Mouse (Mus musculus) testis, adult 2 months (tissue): ENCODE measurements around the gene Olfr52. TPM values are rescaled to one million over a fixed set of nuclear protein-coding genes. Genes with fewer than 3 reads are reported as not detected.
"Not testable (repeated sequence)": the region's sequence is repeated elsewhere in the genome, so short reads cannot be mapped to it uniquely, and the experiment has no call there.

Experiments
- H3K27ac ChIP-seq: fragments of 200-500 bp; 2 replicates; pipeline ENCODE4 v1.5.1; 2012; ENCODE audit warnings: low read depth, low read length; ENCODE audit not compliant: control insufficient read depth, insufficient read depth
- H3K27me3 ChIP-seq: fragments of 200-500 bp; 2 replicates; pipeline ENCODE4 v1.6.1; 2012; ENCODE audit warnings: mild to moderate bottlenecking, low read length, moderate library complexity; ENCODE audit not compliant: control insufficient read depth, insufficient read depth
- H3K36me3 ChIP-seq: fragments of 200-500 bp; 2 replicates; pipeline ENCODE4 v1.6.1; 2012; ENCODE audit warnings: mild to moderate bottlenecking, low read length; ENCODE audit not compliant: control insufficient read depth, insufficient read depth
- H3K4me1 ChIP-seq: fragments of 200-500 bp; 2 replicates; pipeline ENCODE4 v1.6.1; 2012; ENCODE audit warnings: low read length; ENCODE audit not compliant: control insufficient read depth, insufficient read depth
- H3K4me3 ChIP-seq: fragments of 200-500 bp; 2 replicates; pipeline ENCODE4 v1.5.1; 2012; ENCODE audit warnings: low read depth, mild to moderate bottlenecking, low read length, moderate library complexity, mixed read lengths; ENCODE audit not compliant: control insufficient read depth
- CTCF ChIP-seq: fragments of 200-500 bp; IDR thresholded peaks from 2 replicates; pipeline ENCODE4 v1.5.1; 2012; ENCODE audit warnings: low read depth, mild to moderate bottlenecking, inconsistent platforms, low read length, moderate library complexity; ENCODE audit not compliant: control insufficient read depth, insufficient read depth, insufficient replicate concordance
- POLR2A ChIP-seq: fragments of 200-500 bp; IDR thresholded peaks from 2 replicates; pipeline ENCODE4 v1.6.1; 2012; ENCODE audit warnings: low read depth, mild to moderate bottlenecking, inconsistent platforms, low read length, moderate library complexity; ENCODE audit not compliant: control insufficient read depth
- polyA plus RNA-seq: library from polyadenylated mRNA; depleted of rRNA; stranded (reverse); fragments of >200 nt; gene quantifications from 2 replicates; pipeline ENCODE4 v1.2.3, GENCODE M21; 2012; rRNA removed

Olfr52 gene
- not detected in 2 replicates for polyA plus RNA-seq

GRCm38 (mm10) chr2:86185583-86185982, at the start of gene Olfr52:
TSS of gene Olfr52 (minus strand) at chr2:86185683.
- TF ChIP-seq POLR2A: no peak
- no peak for TF ChIP-seq CTCF
- no peaks in the 10 kb centered on the region for H3K4me1 ChIP-seq
- H3K27ac ChIP-seq: no peak within 1 kb of the TSS
- H3K36me3 ChIP-seq: no peaks in the 10 kb centered on the region
- H3K27me3 ChIP-seq: no peaks in the 10 kb centered on the region
- H3K4me3 ChIP-seq: no peak within 1 kb of the TSS

GRCm38 (mm10) chr2:86231301-86231700, 45.8 kb upstream of the Olfr52 start, which contains the start of gene Olfr1047:
TSS of gene Olfr1047 (minus strand) at chr2:86231401.
- no peak within 1 kb of the TSS for H3K27ac ChIP-seq
- TF ChIP-seq POLR2A (no peak), CTCF (no peak)
- H3K4me1 ChIP-seq: no peaks in the 10 kb centered on the region
- no peaks in the 10 kb centered on the region for H3K36me3 ChIP-seq
- no peak within 1 kb of the TSS for H3K4me3 ChIP-seq
- H3K27me3 ChIP-seq: no peaks in the 10 kb centered on the region

GRCm38 (mm10) chr2:86219214-86219613, 33.7 kb upstream of the Olfr52 start, which contains the start of gene Olfr1046:
TSS of gene Olfr1046 (minus strand) at chr2:86219314.
- H3K4me1 ChIP-seq: no peaks in the 10 kb centered on the region
- no peak for TF ChIP-seq POLR2A
- no peak for TF ChIP-seq CTCF

GRCm38 (mm10) chr2:86202909-86203308, 17.4 kb upstream of the Olfr52 start, which contains the start of gene Olfr1045:
TSS of gene Olfr1045 (minus strand) at chr2:86203009.
- Histone ChIP-seq H3K4me3 (no peak within 1 kb of the TSS), H3K27me3 (no peaks in the 10 kb centered on the region), H3K4me1 (no peaks in the 10 kb centered on the region), H3K36me3 (no peaks in the 10 kb centered on the region), H3K27ac (no peak within 1 kb of the TSS)
- TF ChIP-seq CTCF (no peak), POLR2A (no peak)

More at GRCm38 (mm10) chr2:86219214-86219613, 33.7 kb upstream of the Olfr52 start, which contains the start of gene Olfr1046:
- H3K4me3 ChIP-seq: no peak within 1 kb of the TSS
- H3K27ac ChIP-seq: no peak within 1 kb of the TSS
- no peaks in the 10 kb centered on the region for H3K36me3 ChIP-seq
- no peaks in the 10 kb centered on the region for H3K27me3 ChIP-seq

GRCm38 (mm10) chr2:86195863-86196262, 10.4 kb upstream of the Olfr52 start:
- Histone ChIP-seq H3K4me1 (no peaks in the 10 kb centered on the region), H3K27me3 (no peaks in the 10 kb centered on the region), H3K27ac (no peak overlapping the region), H3K36me3 (no peaks in the 10 kb centered on the region), H3K4me3 (no peak overlapping the region)
- TF ChIP-seq POLR2A (no peak), CTCF (no peak)

GRCm38 (mm10) chr2:86179950-86180349, 5.5 kb downstream of the Olfr52 start:
- Histone ChIP-seq H3K27ac (no peak overlapping the region), H3K27me3 (no peaks in the 10 kb centered on the region), H3K4me1 (no peaks in the 10 kb centered on the region), H3K36me3 (no peaks in the 10 kb centered on the region), H3K4me3 (no peak overlapping the region)
- TF ChIP-seq CTCF (no peak), POLR2A (no peak)

- H3K4me1 ChIP-seq: no peaks in the 10 kb centered on the region
- TF ChIP-seq POLR2A (no peak), CTCF (no peak)
- H3K27me3 ChIP-seq: no peaks in the 10 kb centered on the region
- H3K27ac ChIP-seq: no peak within 1 kb of the TSS
- no peak within 1 kb of the TSS for H3K4me3 ChIP-seq
- no peaks in the 10 kb centered on the region for H3K36me3 ChIP-seq
These were observed 7.8 kb downstream of the Olfr52 start, which contains the start of gene Olfr1044 for GRCm38 (mm10) chr2:86177720-86178119. TSS of gene Olfr1044 (minus strand) at chr2:86177820.

- not testable (repeated sequence) for H3K4me3 ChIP-seq, H3K36me3 ChIP-seq, H3K27ac ChIP-seq, H3K27me3 ChIP-seq, H3K4me1 ChIP-seq
These were observed 10.1 kb downstream of the Olfr52 start for GRCm38 (mm10) chr2:86175422-86175821.
